Mouse (Mus musculus): ENCODE results near the gene Cmtr2. TPM values are rescaled to one million over a fixed set of nuclear protein-coding genes. Genes with fewer than 3 reads are reported as not detected.

Gene Cmtr2
- polyA plus RNA-seq, 1 experiment from 2014 or later, result 6.4 TPM

DNA sequence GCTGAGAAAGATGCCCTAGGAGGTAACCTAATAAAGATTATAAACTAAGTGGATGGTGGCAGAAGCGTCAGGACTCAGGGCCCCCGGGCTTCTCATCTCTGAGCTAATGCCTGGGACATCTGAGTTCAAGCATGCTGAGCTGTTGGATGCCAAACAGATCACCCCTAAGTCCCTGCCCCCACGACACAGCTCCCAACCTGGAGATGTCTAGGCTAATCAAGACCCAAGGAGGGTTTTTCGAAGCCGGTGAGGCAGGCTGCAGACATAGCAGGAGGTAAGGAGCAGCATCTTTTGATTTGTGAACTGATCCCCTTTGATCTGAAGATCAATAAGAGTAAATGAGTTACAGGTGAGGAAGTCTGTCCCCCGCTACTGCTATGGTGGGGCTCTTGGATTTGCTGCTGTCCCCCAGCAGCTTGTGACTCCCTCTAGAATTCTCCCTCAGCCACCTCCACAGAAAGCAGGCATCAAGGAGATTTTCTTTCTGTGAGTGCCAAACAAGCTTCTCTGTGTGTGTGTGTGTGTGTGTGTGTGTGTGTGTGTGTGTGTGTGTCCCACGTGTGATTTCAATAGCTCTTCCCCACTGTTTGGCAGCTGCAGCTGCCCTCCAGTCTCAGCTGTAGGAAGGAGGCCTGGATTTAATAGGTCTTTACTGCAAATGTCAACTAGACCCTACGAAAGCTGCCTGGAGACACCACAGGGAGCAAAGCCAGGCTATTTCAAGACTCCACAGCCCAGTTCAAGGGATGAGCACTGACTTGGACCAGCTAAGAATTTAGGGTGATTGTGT lies 26.3 kb upstream of the Cmtr2 start:
- no peaks in the 10 kb centered on the region for H3K27me3 ChIP-seq (ENCODE audit: control insufficient read depth, insufficient read depth, low read length)
- no peaks in the 10 kb centered on the region for H3K36me3 ChIP-seq (ENCODE audit: control insufficient read depth, insufficient read depth)
- no peaks in the 10 kb centered on the region for H3K4me1 ChIP-seq (ENCODE audit: control insufficient read depth, insufficient read depth, low read length)
- H3K27ac ChIP-seq (ENCODE audit: low read length), result no peak overlapping the region
- no peaks in the 10 kb centered on the region for H3K9me3 ChIP-seq (replicated peaks; ENCODE audit: control insufficient read depth, low read length)
- 18% methylated on average over 8 of the region's 8 CpGs for WGBS
- no peak overlapping the region for H3K4me2 ChIP-seq (ENCODE audit: low read depth, low read length)
- H3K9ac ChIP-seq (ENCODE audit: low read length), result no peak overlapping the region
- no peak for ATAC-seq (replicated peaks; ENCODE audit: extremely low read depth, insufficient read depth, low FRiP score)
- no peak overlapping the region for H3K4me3 ChIP-seq (ENCODE audit: low read length)

DNA sequence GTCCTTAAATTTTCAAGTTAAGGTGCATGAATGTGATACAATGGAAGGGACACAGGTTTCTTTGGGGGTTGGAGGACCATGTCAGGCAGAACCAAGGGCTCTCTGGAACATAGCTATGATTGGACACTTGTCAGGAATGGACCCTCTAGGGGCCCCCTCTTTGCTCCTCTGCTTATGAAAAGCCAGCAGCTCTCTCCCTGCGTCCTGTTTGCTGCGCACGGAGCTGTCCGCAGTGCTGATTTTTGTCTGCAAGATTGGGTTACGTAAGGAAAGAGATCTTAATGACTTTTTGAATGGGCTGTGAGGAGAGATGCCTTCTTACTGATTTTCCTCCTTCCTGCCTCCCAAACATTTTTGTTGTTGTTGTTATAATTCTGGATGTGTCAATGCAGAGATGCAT lies 18.8 kb upstream of the Cmtr2 start:
- Histone ChIP-seq H3K9ac (ENCODE audit: low read length) (no peak overlapping the region), H3K4me2 (ENCODE audit: low read depth, low read length) (no peak overlapping the region), H3K4me1 (ENCODE audit: control insufficient read depth, insufficient read depth, low read length) (no peaks in the 10 kb centered on the region), H3K9me3 (replicated peaks; ENCODE audit: control insufficient read depth, low read length) (no peaks in the 10 kb centered on the region), H3K36me3 (ENCODE audit: control insufficient read depth, insufficient read depth) (no peaks in the 10 kb centered on the region), H3K4me3 (ENCODE audit: low read length) (no peak overlapping the region), H3K27me3 (ENCODE audit: control insufficient read depth, insufficient read depth, low read length) (peaks cover 3% of the 10 kb centered on the region; the same call in 1 of the 2 replicates), H3K27ac (ENCODE audit: low read length) (no peak overlapping the region)
- ATAC-seq (replicated peaks; ENCODE audit: extremely low read depth, insufficient read depth, low FRiP score), result no peak
- WGBS, result 2% methylated on average over 5 of the region's 5 CpGs

DNA sequence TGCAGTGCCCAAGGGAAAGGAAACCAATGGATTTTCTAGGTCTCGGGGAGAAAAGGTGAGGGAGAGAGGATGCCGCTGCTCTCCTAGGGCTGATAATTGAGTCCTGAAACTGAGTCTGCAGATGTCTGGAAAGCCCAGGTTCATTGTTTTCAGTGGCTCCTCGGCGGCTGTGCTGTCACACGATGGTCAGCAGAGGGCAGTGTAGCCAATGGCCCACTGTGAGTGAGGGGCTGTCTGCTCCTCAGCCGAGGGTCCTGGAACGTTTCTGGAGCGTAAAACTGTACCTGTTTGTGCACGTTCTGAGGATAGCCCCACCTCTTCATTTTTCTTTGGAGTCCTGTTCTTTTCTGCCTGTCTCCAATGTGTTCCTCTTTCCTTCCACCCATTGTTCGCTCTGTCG lies 13.7 kb upstream of the Cmtr2 start:
- no peaks in the 10 kb centered on the region for H3K4me1 ChIP-seq (ENCODE audit: control insufficient read depth, insufficient read depth, low read length)
- no peak overlapping the region for H3K4me3 ChIP-seq (ENCODE audit: low read length)
- H3K4me2 ChIP-seq (ENCODE audit: low read depth, low read length), result no peak overlapping the region
- no peak for ATAC-seq (replicated peaks; ENCODE audit: extremely low read depth, insufficient read depth, low FRiP score)
- H3K9ac ChIP-seq (ENCODE audit: low read length), result no peak overlapping the region
- peaks cover 3% of the 10 kb centered on the region; the same call in 1 of the 2 replicates for H3K27me3 ChIP-seq (ENCODE audit: control insufficient read depth, insufficient read depth, low read length)
- 33% methylated on average over 11 of the region's 11 CpGs for WGBS
- no peaks in the 10 kb centered on the region for H3K9me3 ChIP-seq (replicated peaks; ENCODE audit: control insufficient read depth, low read length)
- H3K36me3 ChIP-seq (ENCODE audit: control insufficient read depth, insufficient read depth), result no peaks in the 10 kb centered on the region
- H3K27ac ChIP-seq (ENCODE audit: low read length), result no peak overlapping the region

GRCm38 (mm10) chr8:110216253-110216652 lies 788 bp downstream of the Cmtr2 start:
- Histone ChIP-seq H3K27ac (ENCODE audit: low read length) (no peak overlapping the region), H3K27me3 (ENCODE audit: control insufficient read depth, insufficient read depth, low read length) (peaks cover 4% of the 10 kb centered on the region; the same call in 1 of the 2 replicates), H3K4me2 (ENCODE audit: low read depth, low read length) (no peak overlapping the region), H3K9me3 (replicated peaks; ENCODE audit: control insufficient read depth, low read length) (no peaks in the 10 kb centered on the region), H3K36me3 (ENCODE audit: control insufficient read depth, insufficient read depth) (peaks cover 6% of the 10 kb centered on the region), H3K4me3 (ENCODE audit: low read length) (no peak overlapping the region), H3K4me1 (ENCODE audit: control insufficient read depth, insufficient read depth, low read length) (peaks cover 8% of the 10 kb centered on the region), H3K9ac (ENCODE audit: low read length) (no peak overlapping the region)
- no peak for ATAC-seq (replicated peaks; ENCODE audit: extremely low read depth, insufficient read depth, low FRiP score)
- 62% methylated on average over 5 of the region's 5 CpGs for WGBS

GRCm38 (mm10) chr8:110217198-110217597 lies 1.7 kb downstream of the Cmtr2 start:
- Histone ChIP-seq H3K27me3 (ENCODE audit: control insufficient read depth, insufficient read depth, low read length) (peaks cover 4% of the 10 kb centered on the region; the same call in 1 of the 2 replicates), H3K27ac (ENCODE audit: low read length) (peak overlapping the region; percentile 25; the same call in 1 of the 2 replicates), H3K36me3 (ENCODE audit: control insufficient read depth, insufficient read depth) (peaks cover 16% of the 10 kb centered on the region), H3K4me2 (ENCODE audit: low read depth, low read length) (peak overlapping the region; percentile 74), H3K9ac (ENCODE audit: low read length) (no peak overlapping the region), H3K4me1 (ENCODE audit: control insufficient read depth, insufficient read depth, low read length) (peaks cover 8% of the 10 kb centered on the region), H3K4me3 (ENCODE audit: low read length) (peak overlapping the region; percentile 69), H3K9me3 (replicated peaks; ENCODE audit: control insufficient read depth, low read length) (no peaks in the 10 kb centered on the region)
- ATAC-seq (replicated peaks; ENCODE audit: extremely low read depth, insufficient read depth, low FRiP score), result no peak
- WGBS, result 37% methylated on average over 5 of the region's 5 CpGs

GRCm38 (mm10) chr8:110217681-110218131 lies 2.2 kb downstream of the Cmtr2 start:
- Histone ChIP-seq H3K4me1 (ENCODE audit: control insufficient read depth, insufficient read depth, low read length) (peaks cover 8% of the 10 kb centered on the region), H3K36me3 (ENCODE audit: control insufficient read depth, insufficient read depth) (peaks cover 21% of the 10 kb centered on the region), H3K4me2 (ENCODE audit: low read depth, low read length) (peak overlapping the region; percentile 74), H3K9ac (ENCODE audit: low read length) (peak overlapping the region; percentile 67), H3K27me3 (ENCODE audit: control insufficient read depth, insufficient read depth, low read length) (peaks cover 4% of the 10 kb centered on the region; the same call in 1 of the 2 replicates), H3K4me3 (ENCODE audit: low read length) (peak overlapping the region; percentile 69), H3K9me3 (replicated peaks; ENCODE audit: control insufficient read depth, low read length) (no peaks in the 10 kb centered on the region), H3K27ac (ENCODE audit: low read length) (peak overlapping the region; percentile 25; the same call in 1 of the 2 replicates)
- WGBS, result under 1% methylated on average over 43 of the region's 43 CpGs
- peak; percentile 100 for ATAC-seq (replicated peaks; ENCODE audit: extremely low read depth, insufficient read depth, low FRiP score)

DNA sequence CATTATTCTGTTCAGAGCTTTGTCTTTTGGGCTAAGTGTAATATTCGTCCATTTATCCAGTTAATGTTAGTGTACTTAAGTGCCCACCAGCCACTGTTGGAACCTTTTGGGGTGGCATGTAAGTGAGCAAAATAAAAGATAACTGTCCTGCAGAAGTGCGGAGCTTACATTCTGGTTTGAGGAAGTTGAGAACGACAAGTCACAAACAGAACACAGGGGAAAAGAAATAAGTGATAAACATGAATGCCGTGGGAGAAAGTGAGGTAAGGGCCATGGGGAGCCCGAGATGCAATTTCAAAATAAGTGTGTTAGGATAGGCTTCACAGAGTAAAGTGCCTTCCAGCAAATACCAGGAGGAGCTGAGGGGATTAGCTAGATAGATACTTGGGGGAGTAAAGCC lies 3.0 kb downstream of the Cmtr2 start:
- ATAC-seq (replicated peaks; ENCODE audit: extremely low read depth, insufficient read depth, low FRiP score), result no peak
- H3K27me3 ChIP-seq (ENCODE audit: control insufficient read depth, insufficient read depth, low read length), result peaks cover 4% of the 10 kb centered on the region; the same call in 1 of the 2 replicates
- peak overlapping the region; percentile 74 for H3K4me2 ChIP-seq (ENCODE audit: low read depth, low read length)
- WGBS, result 55% methylated on average over 5 of the region's 5 CpGs
- peaks cover 27% of the 10 kb centered on the region for H3K36me3 ChIP-seq (ENCODE audit: control insufficient read depth, insufficient read depth)
- peak overlapping the region; percentile 67 for H3K9ac ChIP-seq (ENCODE audit: low read length)
- H3K4me1 ChIP-seq (ENCODE audit: control insufficient read depth, insufficient read depth, low read length), result peaks cover 8% of the 10 kb centered on the region
- no peaks in the 10 kb centered on the region for H3K9me3 ChIP-seq (replicated peaks; ENCODE audit: control insufficient read depth, low read length)
- peak overlapping the region; percentile 69 for H3K4me3 ChIP-seq (ENCODE audit: low read length)
- H3K27ac ChIP-seq (ENCODE audit: low read length), result no peak overlapping the region

- no peaks in the 10 kb centered on the region for H3K9me3 ChIP-seq (replicated peaks; ENCODE audit: control insufficient read depth, low read length)
- ATAC-seq (replicated peaks; ENCODE audit: extremely low read depth, insufficient read depth, low FRiP score), result no peak
- no peak overlapping the region for H3K9ac ChIP-seq (ENCODE audit: low read length)
- H3K4me2 ChIP-seq (ENCODE audit: low read depth, low read length), result no peak overlapping the region
- 79% methylated on average over 14 of the region's 14 CpGs for WGBS
- peaks cover 29% of the 10 kb centered on the region for H3K36me3 ChIP-seq (ENCODE audit: control insufficient read depth, insufficient read depth)
- H3K4me1 ChIP-seq (ENCODE audit: control insufficient read depth, insufficient read depth, low read length), result peaks cover 8% of the 10 kb centered on the region
- no peak overlapping the region for H3K27ac ChIP-seq (ENCODE audit: low read length)
- no peaks in the 10 kb centered on the region for H3K27me3 ChIP-seq (ENCODE audit: control insufficient read depth, insufficient read depth, low read length)
- H3K4me3 ChIP-seq (ENCODE audit: low read length), result no peak overlapping the region
These were observed 5.5 kb downstream of the Cmtr2 start for GRCm38 (mm10) chr8:110220936-110221335.

DNA sequence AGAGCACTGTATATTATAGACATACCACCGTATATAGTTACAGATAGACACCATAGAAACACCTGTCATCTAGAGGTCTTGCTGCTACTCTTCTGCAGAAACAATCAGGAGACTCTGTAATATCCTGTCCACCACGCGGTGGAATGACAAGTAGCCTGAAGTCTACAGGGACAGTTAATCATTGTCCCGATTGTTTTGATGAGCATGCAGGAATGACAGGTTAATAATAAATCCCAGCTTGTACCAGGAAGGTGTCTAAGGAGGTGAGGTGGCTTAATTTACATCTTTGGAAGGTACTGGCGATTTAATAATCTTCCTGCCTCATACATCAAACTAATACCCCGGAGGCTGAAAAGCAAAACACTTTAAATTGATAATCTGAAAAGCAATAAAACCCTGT lies 15.3 kb downstream of the Cmtr2 start:
- no peak overlapping the region for H3K4me2 ChIP-seq (ENCODE audit: low read depth, low read length)
- H3K36me3 ChIP-seq (ENCODE audit: control insufficient read depth, insufficient read depth), result no peaks in the 10 kb centered on the region
- H3K4me1 ChIP-seq (ENCODE audit: control insufficient read depth, insufficient read depth, low read length), result no peaks in the 10 kb centered on the region
- H3K4me3 ChIP-seq (ENCODE audit: low read length), result no peak overlapping the region
- no peak overlapping the region for H3K9ac ChIP-seq (ENCODE audit: low read length)
- no peak overlapping the region for H3K27ac ChIP-seq (ENCODE audit: low read length)
- WGBS, result 68% methylated on average over 6 of the region's 6 CpGs
- no peaks in the 10 kb centered on the region for H3K9me3 ChIP-seq (replicated peaks; ENCODE audit: control insufficient read depth, low read length)
- no peak for ATAC-seq (replicated peaks; ENCODE audit: extremely low read depth, insufficient read depth, low FRiP score)
- H3K27me3 ChIP-seq (ENCODE audit: control insufficient read depth, insufficient read depth, low read length), result no peaks in the 10 kb centered on the region
